Mouse (Mus musculus): ENCODE data around the gene Slc7a6.

- TF ChIP-seq CTCF (IDR thresholded peaks at IDR 0.05; ENCODE audit: low read depth) (no peak), EP300 (IDR thresholded peaks at IDR 0.05; ENCODE audit: low read depth) (no peak)
Observed at GRCm38 (mm10) chr8:106173566-106173965, 4.9 kb downstream of the Slc7a6 start.

Measured in liver, embryonic 14.5 days (tissue).